Mouse (Mus musculus) hindbrain, embryonic 11.5 days (tissue): ENCODE measurements around the gene Pip4k2b. TPM values are rescaled to one million over a fixed set of nuclear protein-coding genes. Genes with fewer than 3 reads are reported as not detected.

ENCODE experiments used
- ATAC-seq: fragments of 200-750 bp; cut with Nextera tagmentation; 2 replicates; pipeline ENCODE4 v1.8.0; 2017; ENCODE audit warnings: mild to moderate bottlenecking, moderate TSS enrichment, moderate library complexity; ENCODE audit not compliant: low FRiP score
- DNase-seq: peaks from one replicate; pipeline ENCODE4 v3.0.0-alpha.2; 2015; ENCODE audit warnings: low spot score
- H3K27ac ChIP-seq: fragments of 300-500 bp; sonication (generic); 2 replicates; pipeline ENCODE4 v1.5.1; 2014; ENCODE audit warnings: mild to moderate bottlenecking, low read depth, low read length
- H3K27me3 ChIP-seq: fragments of 300-500 bp; sonication (generic); 2 replicates; pipeline ENCODE4 v1.6.1; 2014; ENCODE audit warnings: mild to moderate bottlenecking, low read length, moderate library complexity, mixed read lengths; ENCODE audit not compliant: control insufficient read depth, insufficient read depth
- H3K36me3 ChIP-seq: fragments of 300-500 bp; sonication (generic); 2 replicates; pipeline ENCODE4 v1.6.1; 2014; ENCODE audit warnings: mild to moderate bottlenecking, low read length, moderate library complexity, mixed read lengths; ENCODE audit not compliant: control insufficient read depth, insufficient read depth
- H3K4me1 ChIP-seq: fragments of 300-500 bp; sonication (generic); replicated peaks from 2 replicates; pipeline ENCODE4 v1.6.1; 2014; ENCODE audit warnings: low read length, mixed read lengths; ENCODE audit not compliant: control insufficient read depth, insufficient read depth
- H3K4me2 ChIP-seq: fragments of 300-500 bp; sonication (generic); replicated peaks from 2 replicates; pipeline ENCODE4 v1.6.1; 2014; ENCODE audit warnings: mild to moderate bottlenecking, low read depth, low read length
- H3K4me3 ChIP-seq: fragments of 300-500 bp; sonication (generic); 2 replicates; pipeline ENCODE4 v1.5.1; 2014; ENCODE audit warnings: low read depth, low read length
- H3K9ac ChIP-seq: fragments of 300-500 bp; sonication (generic); 2 replicates; pipeline ENCODE4 v1.6.1; 2014; ENCODE audit warnings: low read depth, low read length
- H3K9me3 ChIP-seq: fragments of 300-500 bp; sonication (generic); 2 replicates; pipeline ENCODE4 v1.6.1; 2016; ENCODE audit warnings: low read length; ENCODE audit not compliant: control insufficient read depth
- WGBS: fragments of 180-500 bp; shearing (Covaris S2); extraction: QIAGEN DNeasy Blood & Tissue Kit; methylation state at CpG from one replicate; pipeline ENCODE4 v1.1.7; 2014; 5-methylcytosine and 5-hydroxymethylcytosine counted together
- polyA plus RNA-seq: library from polyadenylated mRNA; unstranded; fragments of >200 nt; fragmentation: Nextera tagmentation; extraction: Ambion mirVana; gene quantifications from 2 replicates; pipeline ENCODE4 v1.2.1, GENCODE M21; 2014

Pip4k2b gene
- polyA plus RNA-seq, 1 experiment from 2014 or later = 3.4 TPM

GRCm38 (mm10) chr11:97779968-97780701, 35.6 kb upstream of the Pip4k2b start:
- ATAC-seq (no peak), DNase-seq (no peak)
- H3K4me1 ChIP-seq = peaks cover 4% of the 10 kb centered on the region; the same call in 1 of the 2 replicates
- no peak overlapping the region for H3K9ac ChIP-seq
- H3K4me3 ChIP-seq = peak overlapping the region; percentile 99; the same call in 1 of the 2 replicates
- H3K9me3 ChIP-seq = no peaks in the 10 kb centered on the region
- no peak overlapping the region for H3K4me2 ChIP-seq
- WGBS = 92% methylated on average over 2 of the region's 2 CpGs
- H3K27ac ChIP-seq = no peak overlapping the region
- peaks cover 16% of the 10 kb centered on the region; the same call in 1 of the 2 replicates for H3K36me3 ChIP-seq
- no peaks in the 10 kb centered on the region for H3K27me3 ChIP-seq

GRCm38 (mm10) chr11:97778918-97779317, 34.4 kb upstream of the Pip4k2b start:
- no peak for ATAC-seq
- H3K36me3 ChIP-seq = peaks cover 16% of the 10 kb centered on the region; the same call in 1 of the 2 replicates
- H3K4me1 ChIP-seq = peaks cover 4% of the 10 kb centered on the region; the same call in 1 of the 2 replicates
- no peak overlapping the region for H3K4me3 ChIP-seq
- H3K27me3 ChIP-seq = no peaks in the 10 kb centered on the region
- H3K9me3 ChIP-seq = no peaks in the 10 kb centered on the region
- H3K4me2 ChIP-seq = no peak overlapping the region
- no peak overlapping the region for H3K27ac ChIP-seq
- no peak for DNase-seq
- no peak overlapping the region for H3K9ac ChIP-seq
- 100% methylated on average over 1 of the region's 1 CpGs for WGBS

- no peak overlapping the region for H3K4me2 ChIP-seq
- peaks cover 4% of the 10 kb centered on the region; the same call in 1 of the 2 replicates for H3K4me1 ChIP-seq
- H3K4me3 ChIP-seq = no peak overlapping the region
- ATAC-seq (no peak), DNase-seq (peak; percentile 55)
- H3K36me3 ChIP-seq = peaks cover 16% of the 10 kb centered on the region; the same call in 1 of the 2 replicates
- H3K27ac ChIP-seq = no peak overlapping the region
- no peaks in the 10 kb centered on the region for H3K27me3 ChIP-seq
- 51% methylated on average over 2 of the region's 2 CpGs for WGBS
- H3K9ac ChIP-seq = no peak overlapping the region
- no peaks in the 10 kb centered on the region for H3K9me3 ChIP-seq
Measured at GRCm38 (mm10) chr11:97777129-97777529, 32.6 kb upstream of the Pip4k2b start.

- peaks cover 16% of the 10 kb centered on the region; the same call in 1 of the 2 replicates for H3K36me3 ChIP-seq
- H3K9me3 ChIP-seq = no peaks in the 10 kb centered on the region
- ATAC-seq = no peak
- DNase-seq = peak; percentile 20
- H3K27ac ChIP-seq = no peak overlapping the region
- no peak overlapping the region for H3K4me3 ChIP-seq
- H3K27me3 ChIP-seq = no peaks in the 10 kb centered on the region
- WGBS = 60% methylated on average over 5 of the region's 5 CpGs
- H3K4me2 ChIP-seq = no peak overlapping the region
- no peak overlapping the region for H3K9ac ChIP-seq
- peaks cover 4% of the 10 kb centered on the region; the same call in 1 of the 2 replicates for H3K4me1 ChIP-seq
Measured at GRCm38 (mm10) chr11:97776497-97777128, 32.1 kb upstream of the Pip4k2b start.

GRCm38 (mm10) chr11:97775808-97776496, 31.4 kb upstream of the Pip4k2b start, which contains the start of gene 1700001P01Rik:
TSS of gene 1700001P01Rik (minus strand) at chr11:97775918.
- H3K9me3 ChIP-seq = no peaks in the 10 kb centered on the region
- DNase-seq (peak; percentile 13), ATAC-seq (no peak)
- H3K4me1 ChIP-seq = peaks cover 3% of the 10 kb centered on the region; the same call in 1 of the 2 replicates
- H3K4me3 ChIP-seq = no peak within 1 kb of the TSS
- WGBS = 38% methylated on average over 17 of the region's 17 CpGs
- H3K4me2 ChIP-seq = no peak within 1 kb of the TSS
- H3K27ac ChIP-seq = no peak within 1 kb of the TSS
- no peaks in the 10 kb centered on the region for H3K27me3 ChIP-seq
- no peak within 1 kb of the TSS for H3K9ac ChIP-seq
- H3K36me3 ChIP-seq = peaks cover 16% of the 10 kb centered on the region; the same call in 1 of the 2 replicates

- H3K4me2 ChIP-seq = no peak overlapping the region
- H3K27ac ChIP-seq = no peak overlapping the region
Measured at GRCm38 (mm10) chr11:97775186-97775585, 30.7 kb upstream of the Pip4k2b start.

GRCm38 (mm10) chr11:97771410-97771809, 26.9 kb upstream of the Pip4k2b start:
- Histone ChIP-seq H3K36me3 (peaks cover under 1% of the 10 kb centered on the region; the same call in 1 of the 2 replicates), H3K4me1 (no peaks in the 10 kb centered on the region), H3K4me3 (no peak overlapping the region), H3K9ac (no peak overlapping the region), H3K27me3 (no peaks in the 10 kb centered on the region), H3K27ac (no peak overlapping the region), H3K9me3 (no peaks in the 10 kb centered on the region), H3K4me2 (no peak overlapping the region)
- DNase-seq (no peak), ATAC-seq (no peak)
- 82% methylated on average over 14 of the region's 14 CpGs for WGBS

More at GRCm38 (mm10) chr11:97775186-97775585, 30.7 kb upstream of the Pip4k2b start:
- no peak for DNase-seq
- Histone ChIP-seq H3K27me3 (no peaks in the 10 kb centered on the region), H3K4me1 (no peaks in the 10 kb centered on the region), H3K4me3 (no peak overlapping the region), H3K9ac (no peak overlapping the region), H3K36me3 (peaks cover 16% of the 10 kb centered on the region; the same call in 1 of the 2 replicates), H3K9me3 (no peaks in the 10 kb centered on the region)
- no peak for ATAC-seq
- WGBS = 80% methylated on average over 13 of the region's 13 CpGs

- no peaks in the 10 kb centered on the region for H3K9me3 ChIP-seq
- WGBS = 36% methylated on average over 2 of the region's 2 CpGs
- no peaks in the 10 kb centered on the region for H3K27me3 ChIP-seq
- no peak overlapping the region for H3K27ac ChIP-seq
- no peaks in the 10 kb centered on the region for H3K4me1 ChIP-seq
- H3K36me3 ChIP-seq = no peaks in the 10 kb centered on the region
- no peak for ATAC-seq
- no peak overlapping the region for H3K4me2 ChIP-seq
- no peak overlapping the region for H3K4me3 ChIP-seq
- no peak overlapping the region for H3K9ac ChIP-seq
- DNase-seq = no peak
Measured at GRCm38 (mm10) chr11:97769704-97770103, 25.2 kb upstream of the Pip4k2b start.
